Mouse (Mus musculus) lung, embryonic 15.5 days (tissue): ENCODE data around the gene Ccdc57. TPM values are rescaled to one million over a fixed set of nuclear protein-coding genes. Genes with fewer than 3 reads are reported as not detected.

Experiments used
- ATAC-seq: fragments of 200-750 bp; cut with Nextera tagmentation; 2 replicates; pipeline ENCODE4 v1.8.0; 2017; ENCODE audit warnings: moderate number of reproducible peaks, borderline replicate concordance; ENCODE audit not compliant: low FRiP score, low TSS enrichment; ENCODE audit errors: extremely low read depth
- H3K27ac ChIP-seq: fragments of 300-500 bp; sonication (generic); 2 replicates; pipeline ENCODE4 v1.5.1; 2015; ENCODE audit warnings: moderate library complexity, mild to moderate bottlenecking, inconsistent platforms
- H3K27me3 ChIP-seq: fragments of 300-500 bp; sonication (generic); 2 replicates; pipeline ENCODE4 v1.6.1; 2015; ENCODE audit warnings: inconsistent platforms
- H3K36me3 ChIP-seq: fragments of 300-500 bp; sonication (generic); 2 replicates; pipeline ENCODE4 v1.6.1; 2015; ENCODE audit warnings: inconsistent platforms
- H3K4me1 ChIP-seq: fragments of 300-500 bp; sonication (generic); 2 replicates; pipeline ENCODE4 v1.6.1; 2015; ENCODE audit warnings: inconsistent platforms
- H3K4me2 ChIP-seq: fragments of 300-500 bp; sonication (generic); 2 replicates; pipeline ENCODE4 v1.6.1; 2015; ENCODE audit warnings: inconsistent platforms, mild to moderate bottlenecking, moderate library complexity
- H3K4me3 ChIP-seq: fragments of 300-500 bp; sonication (generic); 2 replicates; pipeline ENCODE4 v1.5.1; 2015; ENCODE audit warnings: mild to moderate bottlenecking, inconsistent platforms
- H3K9ac ChIP-seq: fragments of 300-500 bp; sonication (generic); 2 replicates; pipeline ENCODE4 v1.6.1; 2015; ENCODE audit warnings: inconsistent platforms
- H3K9me3 ChIP-seq: fragments of 300-500 bp; sonication (generic); 2 replicates; pipeline ENCODE4 v1.6.1; 2016; ENCODE audit warnings: inconsistent platforms
- WGBS: fragments of 180-500 bp; shearing (Covaris S2); methylation state at CpG from one replicate; pipeline ENCODE4 v1.1.7; 2015; 5-methylcytosine and 5-hydroxymethylcytosine counted together
- polyA plus RNA-seq: library from polyadenylated mRNA; unstranded; fragments of >200 nt; fragmentation: Nextera tagmentation; extraction: Ambion mirVana; gene quantifications from 2 replicates; pipeline ENCODE4 v1.2.1, GENCODE M21; 2015

The Ccdc57 gene
- polyA plus RNA-seq, 1 experiment from 2014 or later: 6.6 TPM

GRCm38 (mm10) chr11:120822321-120822720 is 110.4 kb downstream of the Ccdc57 start:
- peak overlapping the region; percentile 80 for H3K4me2 ChIP-seq
- no peak overlapping the region for H3K27ac ChIP-seq
- ATAC-seq: no peak
- 52% methylated on average over 4 of the region's 4 CpGs for WGBS
- peaks cover 46% of the 10 kb centered on the region for H3K36me3 ChIP-seq
- no peaks in the 10 kb centered on the region for H3K27me3 ChIP-seq
- no peaks in the 10 kb centered on the region for H3K9me3 ChIP-seq
- H3K4me3 ChIP-seq: peak overlapping the region; percentile 93
- H3K9ac ChIP-seq: peak overlapping the region; percentile 93
- H3K4me1 ChIP-seq: peaks cover 34% of the 10 kb centered on the region

- Histone ChIP-seq H3K9ac (peak overlapping the region; percentile 14), H3K9me3 (no peaks in the 10 kb centered on the region), H3K4me3 (peak overlapping the region; percentile 93; the same call in 1 of the 2 replicates), H3K36me3 (peaks cover 56% of the 10 kb centered on the region), H3K27me3 (no peaks in the 10 kb centered on the region), H3K4me1 (peaks cover 34% of the 10 kb centered on the region), H3K27ac (no peak overlapping the region), H3K4me2 (peak overlapping the region; percentile 80)
- WGBS: 74% methylated on average over 14 of the region's 14 CpGs
- ATAC-seq: no peak
Measured at GRCm38 (mm10) chr11:120821076-120821922, 111.4 kb downstream of the Ccdc57 start.

GRCm38 (mm10) chr11:120820546-120820945 is 112.1 kb downstream of the Ccdc57 start:
- Histone ChIP-seq H3K9ac (no peak overlapping the region), H3K4me3 (no peak overlapping the region), H3K4me2 (no peak overlapping the region), H3K9me3 (no peaks in the 10 kb centered on the region), H3K27ac (no peak overlapping the region), H3K27me3 (no peaks in the 10 kb centered on the region), H3K4me1 (peaks cover 31% of the 10 kb centered on the region), H3K36me3 (peaks cover 64% of the 10 kb centered on the region)
- 89% methylated on average over 14 of the region's 14 CpGs for WGBS
- ATAC-seq: no peak

GRCm38 (mm10) chr11:120819556-120819955 is 113.1 kb downstream of the Ccdc57 start:
- no peak overlapping the region for H3K27ac ChIP-seq
- H3K36me3 ChIP-seq: peaks cover 74% of the 10 kb centered on the region
- no peak overlapping the region for H3K4me2 ChIP-seq
- no peak overlapping the region for H3K9ac ChIP-seq
- 95% methylated on average over 6 of the region's 6 CpGs for WGBS
- H3K9me3 ChIP-seq: no peaks in the 10 kb centered on the region
- H3K4me1 ChIP-seq: peaks cover 23% of the 10 kb centered on the region
- no peak for ATAC-seq
- H3K27me3 ChIP-seq: no peaks in the 10 kb centered on the region
- H3K4me3 ChIP-seq: no peak overlapping the region

- no peak for ATAC-seq
- Histone ChIP-seq H3K27ac (no peak overlapping the region), H3K36me3 (peaks cover 87% of the 10 kb centered on the region)
Measured at GRCm38 (mm10) chr11:120818251-120818650, 114.4 kb downstream of the Ccdc57 start.

GRCm38 (mm10) chr11:120817358-120817757 is 115.3 kb downstream of the Ccdc57 start:
- H3K9ac ChIP-seq: no peak overlapping the region
- WGBS: 80% methylated on average over 6 of the region's 6 CpGs
- no peak overlapping the region for H3K27ac ChIP-seq

More at GRCm38 (mm10) chr11:120818251-120818650, 114.4 kb downstream of the Ccdc57 start:
- no peak overlapping the region for H3K4me3 ChIP-seq
- H3K4me1 ChIP-seq: peaks cover 23% of the 10 kb centered on the region
- no peak overlapping the region for H3K9ac ChIP-seq
- H3K27me3 ChIP-seq: no peaks in the 10 kb centered on the region
- H3K9me3 ChIP-seq: no peaks in the 10 kb centered on the region
- no peak overlapping the region for H3K4me2 ChIP-seq
- 94% methylated on average over 13 of the region's 13 CpGs for WGBS

GRCm38 (mm10) chr11:120812068-120812467 is 120.6 kb downstream of the Ccdc57 start:
- no peaks in the 10 kb centered on the region for H3K9me3 ChIP-seq
- H3K27ac ChIP-seq: no peak overlapping the region
- no peak overlapping the region for H3K4me2 ChIP-seq
- H3K4me3 ChIP-seq: no peak overlapping the region
- ATAC-seq: no peak
- H3K27me3 ChIP-seq: no peaks in the 10 kb centered on the region
- no peak overlapping the region for H3K9ac ChIP-seq
- WGBS: 92% methylated on average over 16 of the region's 16 CpGs
- peaks cover 100% of the 10 kb centered on the region for H3K36me3 ChIP-seq
- H3K4me1 ChIP-seq: no peaks in the 10 kb centered on the region

More at GRCm38 (mm10) chr11:120817358-120817757, 115.3 kb downstream of the Ccdc57 start:
- Histone ChIP-seq H3K27me3 (no peaks in the 10 kb centered on the region), H3K4me2 (no peak overlapping the region), H3K36me3 (peaks cover 96% of the 10 kb centered on the region), H3K4me1 (peaks cover 16% of the 10 kb centered on the region), H3K4me3 (no peak overlapping the region), H3K9me3 (no peaks in the 10 kb centered on the region)
- no peak for ATAC-seq

GRCm38 (mm10) chr11:120808010-120808409 is 124.7 kb downstream of the Ccdc57 start:
- H3K9me3 ChIP-seq: no peaks in the 10 kb centered on the region
- H3K9ac ChIP-seq: no peak overlapping the region
- peaks cover 77% of the 10 kb centered on the region for H3K36me3 ChIP-seq
- H3K4me3 ChIP-seq: no peak overlapping the region
- no peak for ATAC-seq
- no peaks in the 10 kb centered on the region for H3K27me3 ChIP-seq
- H3K27ac ChIP-seq: no peak overlapping the region
- no peak overlapping the region for H3K4me2 ChIP-seq
- H3K4me1 ChIP-seq: no peaks in the 10 kb centered on the region
- 85% methylated on average over 12 of the region's 12 CpGs for WGBS

GRCm38 (mm10) chr11:120805375-120806298 is 127.0 kb downstream of the Ccdc57 start:
- H3K36me3 ChIP-seq: peaks cover 53% of the 10 kb centered on the region
- H3K27me3 ChIP-seq: no peaks in the 10 kb centered on the region
- no peak overlapping the region for H3K4me3 ChIP-seq
- no peak overlapping the region for H3K27ac ChIP-seq
- H3K9ac ChIP-seq: no peak overlapping the region
- WGBS: 81% methylated on average over 7 of the region's 7 CpGs
- ATAC-seq: no peak
- H3K9me3 ChIP-seq: no peaks in the 10 kb centered on the region
- no peak overlapping the region for H3K4me2 ChIP-seq
- peaks cover under 1% of the 10 kb centered on the region; the same call in 1 of the 2 replicates for H3K4me1 ChIP-seq

GRCm38 (mm10) chr11:120804769-120805168 is 127.9 kb downstream of the Ccdc57 start:
- no peak for ATAC-seq
- H3K4me3 ChIP-seq: no peak overlapping the region
- H3K9me3 ChIP-seq: no peaks in the 10 kb centered on the region
- H3K9ac ChIP-seq: no peak overlapping the region
- H3K27me3 ChIP-seq: no peaks in the 10 kb centered on the region
- 54% methylated on average over 4 of the region's 4 CpGs for WGBS
- peaks cover 9% of the 10 kb centered on the region for H3K4me1 ChIP-seq
- H3K4me2 ChIP-seq: no peak overlapping the region
- H3K36me3 ChIP-seq: peaks cover 44% of the 10 kb centered on the region
- no peak overlapping the region for H3K27ac ChIP-seq

GRCm38 (mm10) chr11:120804274-120804673 is 128.4 kb downstream of the Ccdc57 start:
- Histone ChIP-seq H3K9me3 (no peaks in the 10 kb centered on the region), H3K4me1 (peaks cover 10% of the 10 kb centered on the region), H3K4me3 (no peak overlapping the region), H3K4me2 (no peak overlapping the region), H3K27ac (no peak overlapping the region), H3K27me3 (no peaks in the 10 kb centered on the region), H3K36me3 (peaks cover 39% of the 10 kb centered on the region), H3K9ac (no peak overlapping the region)
- no peak for ATAC-seq
- 71% methylated on average over 7 of the region's 7 CpGs for WGBS
